Mouse (Mus musculus) 3T3-L1 (cell line): ENCODE measurements around the gene Igfbp4.

Experiments
- DNase-seq: peaks from one replicate; pipeline ENCODE4 v3.0.0-alpha.2; 2015; ENCODE audit warnings: low read depth, low spot score

Gene Igfbp4

GRCm38 (mm10) chr11:99041841-99042780 is 1.1 kb downstream of the Igfbp4 start:
- no peak for DNase-seq

- DNase-seq = peak; percentile 43
These were observed 1.9 kb downstream of the Igfbp4 start for GRCm38 (mm10) chr11:99042834-99043431.

- peak; percentile 41 for DNase-seq
These were observed 2.6 kb downstream of the Igfbp4 start for GRCm38 (mm10) chr11:99043632-99044031.

GRCm38 (mm10) chr11:99044306-99044705 is 3.3 kb downstream of the Igfbp4 start:
- peak; percentile 26 for DNase-seq

GRCm38 (mm10) chr11:99045159-99045889 is 4.3 kb downstream of the Igfbp4 start:
- DNase-seq = no peak

- DNase-seq = peak; percentile 99
These were observed 6.1 kb downstream of the Igfbp4 start for GRCm38 (mm10) chr11:99047120-99047519.

- peak; percentile 86 for DNase-seq
These were observed 6.6 kb downstream of the Igfbp4 start for GRCm38 (mm10) chr11:99047643-99048042.

- peak; percentile 36 for DNase-seq
These were observed 14.1 kb downstream of the Igfbp4 start for GRCm38 (mm10) chr11:99055143-99055542.

GRCm38 (mm10) chr11:99055571-99056452 is 14.8 kb downstream of the Igfbp4 start:
- no peak for DNase-seq

GRCm38 (mm10) chr11:99060435-99060834 is 19.4 kb downstream of the Igfbp4 start:
- no peak for DNase-seq

- DNase-seq = no peak
These were observed 21.6 kb downstream of the Igfbp4 start for GRCm38 (mm10) chr11:99062661-99063060.

GRCm38 (mm10) chr11:99063406-99064131 is 22.5 kb downstream of the Igfbp4 start:
- no peak for DNase-seq

- no peak for DNase-seq
These were observed 24.3 kb downstream of the Igfbp4 start for GRCm38 (mm10) chr11:99065353-99065752.

- DNase-seq = peak; percentile 95
These were observed 24.9 kb downstream of the Igfbp4 start for GRCm38 (mm10) chr11:99065979-99066378.

- no peak for DNase-seq
These were observed 26.5 kb downstream of the Igfbp4 start for GRCm38 (mm10) chr11:99067591-99067990.

- no peak for DNase-seq
These were observed 27.4 kb downstream of the Igfbp4 start for GRCm38 (mm10) chr11:99068455-99068854.

- no peak for DNase-seq
These were observed 30.8 kb downstream of the Igfbp4 start for GRCm38 (mm10) chr11:99071866-99072265.

- DNase-seq = no peak
These were observed 32.7 kb downstream of the Igfbp4 start for GRCm38 (mm10) chr11:99073781-99074180.

GRCm38 (mm10) chr11:99076744-99077319 is 35.8 kb downstream of the Igfbp4 start:
- peak; percentile 95 for DNase-seq

- no peak for DNase-seq
These were observed 36.8 kb downstream of the Igfbp4 start for GRCm38 (mm10) chr11:99077869-99078268.
